Mouse (Mus musculus) kidney, adult 8-10 months (tissue): Measurements from ENCODE around the gene Btla.

Source experiments
- DNase-seq, 2 experiments: peaks; one replicate each; pipeline ENCODE4 v3.0.0; 2022

Btla gene

GRCm38 (mm10) chr16:45223648-45224388, at the start of gene Btla:
TSS of gene Btla (plus strand) at chr16:45224315.
- DNase-seq: no peak

DNA sequence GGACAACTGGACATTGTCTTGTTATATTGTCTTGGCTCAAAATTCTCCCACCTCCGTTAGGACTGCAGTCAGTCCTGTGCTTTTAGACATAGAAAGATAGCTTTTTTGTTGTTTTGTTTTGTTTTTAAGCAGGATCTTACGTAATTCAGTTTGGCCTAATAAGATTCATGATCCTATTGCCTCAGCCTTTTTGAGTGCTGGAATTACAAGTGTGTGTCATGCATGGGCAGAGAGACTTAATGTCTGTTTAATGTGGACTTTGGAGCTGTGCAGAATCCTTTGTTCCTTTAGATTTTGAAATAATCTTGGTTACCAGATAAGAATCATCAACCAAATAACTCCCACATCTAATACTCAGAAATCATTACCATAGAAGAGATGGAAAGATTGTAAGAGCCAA, 45.6 kb upstream of the Btla start:
- no peak for DNase-seq

GRCm38 (mm10) chr16:45181824-45182223, 42.3 kb upstream of the Btla start:
- DNase-seq: no peak

- peak; percentile 47 to 78 for DNase-seq
Observed at GRCm38 (mm10) chr16:45192613-45193012, 31.5 kb upstream of the Btla start.

GRCm38 (mm10) chr16:45196816-45197215, 27.3 kb upstream of the Btla start:
- peak; percentile 43 to 55 for DNase-seq

DNA sequence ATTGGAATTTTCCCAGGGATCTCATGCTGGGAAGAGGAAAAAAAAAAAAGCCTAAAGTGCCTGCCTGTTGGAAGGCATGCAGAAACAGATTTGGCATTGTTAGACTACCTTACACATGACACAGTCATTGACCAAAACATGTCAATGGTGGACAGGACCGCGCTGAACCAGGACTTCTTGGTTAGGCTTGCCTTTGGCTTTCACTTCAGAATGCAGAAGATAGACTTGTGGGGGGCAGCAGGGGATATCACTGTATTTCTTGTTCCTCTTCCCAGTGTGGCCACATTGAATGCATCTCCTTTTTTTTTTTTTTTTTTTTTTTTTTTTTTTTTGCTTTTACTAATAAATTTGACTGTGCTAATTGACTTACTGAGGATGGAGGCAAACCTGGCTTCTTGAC, 22.7 kb upstream of the Btla start:
- DNase-seq: no peak

- no peak for DNase-seq
Observed at GRCm38 (mm10) chr16:45204438-45204837, 19.7 kb upstream of the Btla start.

DNA sequence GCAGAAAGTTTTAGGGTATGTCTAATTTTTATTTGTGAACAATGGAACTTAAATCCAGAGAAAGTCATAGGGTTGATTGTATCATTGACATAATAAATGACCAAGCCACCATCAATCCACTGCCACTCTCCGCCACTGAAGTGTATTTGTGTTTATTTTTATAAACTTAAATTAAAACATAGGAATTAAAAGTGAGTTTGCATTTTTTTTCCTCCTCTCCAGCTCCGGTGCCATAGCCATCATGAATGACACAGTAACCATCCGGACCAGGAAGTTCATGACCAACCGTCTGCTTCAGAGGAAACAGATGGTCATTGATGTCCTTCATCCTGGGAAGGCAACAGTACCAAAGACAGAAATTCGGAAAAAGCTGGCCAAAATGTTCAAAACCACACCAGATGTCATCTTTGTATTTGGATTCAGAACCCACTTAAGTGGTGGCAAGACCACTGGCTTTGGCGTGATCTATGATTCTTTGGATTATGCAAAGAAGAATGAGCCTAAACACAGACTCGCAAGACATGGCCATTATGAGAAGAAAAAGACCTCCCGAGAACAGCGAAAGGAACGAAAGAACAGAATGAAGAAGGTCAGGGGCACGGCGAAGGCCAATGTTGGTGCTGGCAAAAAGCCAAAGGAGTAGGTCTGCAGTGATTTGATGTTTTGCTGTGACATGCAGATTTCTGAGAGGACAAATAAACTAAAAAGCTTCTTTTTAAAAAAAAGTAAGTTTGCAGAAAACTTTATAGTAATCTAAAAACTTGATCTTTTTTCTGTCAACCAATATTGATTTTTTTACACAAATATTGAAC, 19.1 kb upstream of the Btla start:
- DNase-seq: no peak

DNA sequence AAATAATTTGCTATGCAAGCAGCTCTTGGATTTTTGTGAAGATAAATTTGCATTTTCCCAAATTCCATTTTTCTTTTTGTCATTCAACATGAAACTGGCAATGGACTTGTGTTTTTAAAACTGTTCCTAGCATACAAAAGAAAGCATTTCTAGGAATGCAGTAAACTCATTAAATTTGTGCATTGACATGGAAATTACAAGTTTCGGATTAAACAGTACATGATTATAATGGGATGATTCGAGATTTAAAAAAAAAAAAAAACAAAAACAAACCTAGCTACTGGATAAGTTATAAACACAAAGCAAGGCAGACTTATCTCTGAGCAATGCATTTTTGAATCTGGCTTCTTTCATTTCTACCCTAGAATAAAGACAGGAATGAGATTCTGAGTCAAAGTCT, 2.1 kb upstream of the Btla start:
- no peak for DNase-seq

DNA sequence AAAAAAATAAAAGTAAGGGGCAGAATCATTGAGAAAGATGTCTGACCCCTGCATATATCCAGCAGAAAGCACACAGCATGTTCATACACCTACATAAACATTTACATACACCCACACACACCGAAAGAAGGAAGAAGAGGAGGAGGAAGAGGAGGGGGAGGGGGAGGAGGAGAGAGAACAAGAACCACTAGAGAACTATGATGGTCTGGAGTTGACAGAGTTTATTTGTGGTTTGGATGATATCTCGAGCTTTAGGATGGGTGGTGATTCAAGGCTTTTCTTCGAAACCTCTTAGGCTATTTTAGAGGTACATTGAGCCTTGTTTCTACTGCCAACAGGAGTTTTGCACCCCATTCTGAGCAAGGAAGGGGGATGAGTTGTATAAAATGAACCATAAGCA, 1.3 kb upstream of the Btla start:
- no peak for DNase-seq

DNA sequence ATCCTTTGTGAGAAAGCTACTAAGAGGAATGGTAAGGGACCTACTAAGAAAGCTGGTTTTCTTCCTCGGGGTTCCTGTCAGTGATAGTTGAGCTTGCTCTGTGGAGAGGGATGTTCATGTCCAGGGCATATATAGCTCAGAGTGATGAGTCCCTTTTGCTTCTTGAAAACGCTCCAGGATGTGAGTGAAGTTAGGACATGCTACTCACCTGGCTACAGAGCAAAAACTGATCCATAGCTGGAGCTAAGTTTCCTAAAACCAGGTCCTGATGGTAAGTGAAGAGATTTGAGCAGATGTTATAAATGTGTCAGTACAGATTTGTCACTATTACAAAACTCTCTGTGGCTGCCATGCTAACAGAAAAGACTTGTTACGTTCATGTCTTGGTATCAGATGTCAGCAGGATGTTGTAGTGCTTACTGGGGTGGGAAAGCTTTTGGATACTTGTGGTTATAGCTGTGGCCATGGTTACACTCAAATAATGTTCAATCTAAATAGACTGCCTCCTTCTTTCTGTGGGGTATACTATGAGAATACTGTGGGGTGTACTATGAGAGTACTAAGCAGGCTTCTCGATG, 405 bp downstream of the Btla start:
- DNase-seq: no peak

DNA sequence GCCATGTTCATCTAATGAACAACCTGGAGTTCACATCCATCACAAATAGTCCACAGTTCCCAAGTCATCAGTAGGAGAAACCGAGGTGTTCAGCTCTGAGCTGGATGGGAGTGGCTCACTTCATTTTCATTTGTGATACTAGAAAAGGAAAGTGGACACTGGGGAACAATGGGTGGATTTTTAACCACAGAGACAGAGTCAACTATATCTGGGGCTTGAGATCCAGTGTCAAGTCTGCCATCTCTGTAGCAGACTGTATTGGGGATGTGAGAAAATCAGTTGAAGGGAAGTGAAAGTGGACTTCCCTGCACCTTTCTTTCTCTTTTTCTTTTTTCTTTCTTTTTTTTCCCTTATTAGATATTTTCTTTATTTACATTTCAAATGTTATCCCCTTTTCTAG, 2.9 kb downstream of the Btla start:
- DNase-seq: no peak

- no peak for DNase-seq
Observed at GRCm38 (mm10) chr16:45231296-45231695, 7.2 kb downstream of the Btla start.

- DNase-seq: no peak
Observed at GRCm38 (mm10) chr16:45233007-45233406, 8.9 kb downstream of the Btla start.

- no peak for DNase-seq
Observed at GRCm38 (mm10) chr16:45242700-45243099, 18.6 kb downstream of the Btla start.

GRCm38 (mm10) chr16:45244930-45245472, 20.9 kb downstream of the Btla start:
- no peak for DNase-seq

GRCm38 (mm10) chr16:45249761-45250160, 25.6 kb downstream of the Btla start:
- peak in 1 of 2 experiments; percentile 60 for DNase-seq

DNA sequence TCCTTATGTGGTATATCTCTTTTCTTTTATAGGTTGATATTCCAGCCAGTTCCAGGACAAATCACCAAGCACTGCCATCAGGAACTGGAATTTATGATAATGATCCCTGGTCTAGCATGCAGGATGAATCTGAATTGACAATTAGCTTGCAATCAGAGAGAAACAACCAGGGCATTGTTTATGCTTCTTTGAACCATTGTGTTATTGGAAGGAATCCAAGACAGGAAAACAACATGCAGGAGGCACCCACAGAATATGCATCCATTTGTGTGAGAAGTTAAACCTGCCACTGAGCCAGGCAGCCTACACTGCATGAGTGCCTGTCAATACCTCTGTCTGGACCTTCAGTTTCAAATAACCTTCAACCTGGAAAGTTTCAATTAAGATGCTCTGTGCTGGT, 26.2 kb downstream of the Btla start:
- DNase-seq: no peak

DNA sequence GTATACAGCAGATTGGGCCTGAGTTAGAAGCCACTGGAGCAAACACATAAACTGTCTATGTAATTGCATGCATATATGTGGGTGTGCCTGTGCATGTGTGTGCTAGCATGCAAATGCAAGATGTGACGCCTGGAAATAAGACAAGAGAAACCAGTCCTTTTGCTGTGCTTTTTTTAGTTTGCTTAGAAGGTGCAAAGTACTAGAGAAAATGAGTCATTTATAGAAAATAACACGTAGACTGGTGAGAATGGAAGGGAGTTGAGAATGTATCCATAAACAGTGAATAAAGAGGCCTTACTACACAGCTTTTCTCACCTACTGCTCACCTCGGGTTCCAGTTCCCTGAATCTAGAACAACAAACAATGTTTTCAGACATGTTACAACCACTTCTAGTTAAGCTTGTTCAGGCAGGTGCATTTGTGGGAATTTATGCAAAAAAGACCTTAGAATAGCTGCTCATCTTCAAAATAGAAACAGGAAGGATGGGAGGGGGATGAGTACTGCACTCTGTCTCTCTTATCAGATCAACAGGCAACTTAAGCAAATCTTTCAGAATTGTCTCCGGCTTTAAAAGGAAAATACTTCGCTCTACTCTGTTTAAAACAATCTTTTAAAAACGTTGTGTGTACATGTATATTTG, 27.8 kb downstream of the Btla start:
- DNase-seq: no peak

- no peak for DNase-seq
Observed at GRCm38 (mm10) chr16:45255183-45255861, 31.2 kb downstream of the Btla start.

- DNase-seq: peak in 1 of 2 experiments; percentile 17
Observed at GRCm38 (mm10) chr16:45256895-45257294, 32.8 kb downstream of the Btla start.

- DNase-seq: no peak
Observed at GRCm38 (mm10) chr16:45257567-45257966, 33.5 kb downstream of the Btla start.

DNA sequence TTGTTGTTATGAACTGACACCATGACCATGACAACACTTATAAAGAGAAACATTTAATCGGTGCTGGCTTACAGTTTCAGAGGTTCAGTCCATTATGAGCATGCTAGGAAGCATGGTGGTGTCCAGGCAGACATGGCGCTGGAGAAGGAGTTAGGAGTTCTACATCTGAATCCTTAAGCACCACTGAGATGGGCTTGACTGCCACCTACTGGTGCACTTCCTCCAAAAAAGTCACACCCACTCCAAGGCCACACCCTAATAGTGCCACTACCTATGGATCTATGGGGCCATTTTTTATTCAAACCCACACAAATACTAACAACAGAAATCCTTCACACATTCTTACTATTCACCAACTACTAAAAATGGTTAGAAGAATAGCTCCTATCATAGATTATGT, 35.5 kb downstream of the Btla start:
- no peak for DNase-seq
